Mouse (Mus musculus) forebrain, embryonic 14.5 days (tissue): Measurements from ENCODE around the gene Steap2. TPM values are rescaled to one million over a fixed set of nuclear protein-coding genes. Genes with fewer than 3 reads are reported as not detected.

ENCODE experiments used
- ATAC-seq: fragments of 200-750 bp; cut with Nextera tagmentation; 2 replicates; pipeline ENCODE4 v1.8.0; 2017; ENCODE audit warnings: mild to moderate bottlenecking, moderate library complexity
- DNase-seq: peaks from one replicate; pipeline ENCODE4 v3.0.0-alpha.2; 2015; ENCODE audit warnings: low spot score
- H3K27ac ChIP-seq: fragments of 300-500 bp; sonication (generic); 2 replicates; pipeline ENCODE4 v1.5.1; 2014; ENCODE audit warnings: low read depth, mild to moderate bottlenecking, control low read depth, low read length, moderate library complexity
- H3K27me3 ChIP-seq: fragments of 300-500 bp; sonication (generic); replicated peaks from 2 replicates; pipeline ENCODE4 v1.6.1; 2014; ENCODE audit warnings: low read length, control low read depth, mixed read lengths; ENCODE audit not compliant: control insufficient read depth, insufficient read depth
- H3K36me3 ChIP-seq: fragments of 300-500 bp; sonication (generic); 2 replicates; pipeline ENCODE4 v1.6.1; 2014; ENCODE audit warnings: low read length, control low read depth; ENCODE audit not compliant: control insufficient read depth, insufficient read depth
- H3K4me1 ChIP-seq: fragments of 300-500 bp; sonication (generic); 2 replicates; pipeline ENCODE4 v1.6.1; 2014; ENCODE audit warnings: antibody characterized with exemption, low read length, control low read depth; ENCODE audit not compliant: control insufficient read depth, insufficient read depth
- H3K4me2 ChIP-seq: fragments of 300-500 bp; sonication (generic); 2 replicates; pipeline ENCODE4 v1.6.1; 2014; ENCODE audit warnings: mild to moderate bottlenecking, control low read depth, low read length
- H3K4me3 ChIP-seq: fragments of 300-500 bp; sonication (generic); 2 replicates; pipeline ENCODE4 v1.5.1; 2014; ENCODE audit warnings: low read depth, low read length, control low read depth
- H3K9ac ChIP-seq: fragments of 300-500 bp; sonication (generic); 2 replicates; pipeline ENCODE4 v1.6.1; 2014; ENCODE audit warnings: mild to moderate bottlenecking, low read length, control low read depth, moderate library complexity
- H3K9me3 ChIP-seq: fragments of 300-500 bp; sonication (generic); replicated peaks from 2 replicates; pipeline ENCODE4 v1.6.1; 2016; ENCODE audit warnings: low read length, control low read depth, mixed read lengths; ENCODE audit not compliant: control insufficient read depth
- WGBS: fragments of 180-500 bp; shearing (Covaris S2); extraction: QIAGEN DNeasy Blood & Tissue Kit; methylation state at CpG from one replicate; pipeline ENCODE4 v1.1.7; 2014; 5-methylcytosine and 5-hydroxymethylcytosine counted together
- polyA plus RNA-seq: library from polyadenylated mRNA; unstranded; fragments of >200 nt; fragmentation: Nextera tagmentation; extraction: Ambion mirVana; gene quantifications from 2 replicates; pipeline ENCODE4 v1.2.1, GENCODE M21; 2014

Steap2 gene
- polyA plus RNA-seq, 1 experiment from 2014 or later = 4.3 TPM

DNA sequence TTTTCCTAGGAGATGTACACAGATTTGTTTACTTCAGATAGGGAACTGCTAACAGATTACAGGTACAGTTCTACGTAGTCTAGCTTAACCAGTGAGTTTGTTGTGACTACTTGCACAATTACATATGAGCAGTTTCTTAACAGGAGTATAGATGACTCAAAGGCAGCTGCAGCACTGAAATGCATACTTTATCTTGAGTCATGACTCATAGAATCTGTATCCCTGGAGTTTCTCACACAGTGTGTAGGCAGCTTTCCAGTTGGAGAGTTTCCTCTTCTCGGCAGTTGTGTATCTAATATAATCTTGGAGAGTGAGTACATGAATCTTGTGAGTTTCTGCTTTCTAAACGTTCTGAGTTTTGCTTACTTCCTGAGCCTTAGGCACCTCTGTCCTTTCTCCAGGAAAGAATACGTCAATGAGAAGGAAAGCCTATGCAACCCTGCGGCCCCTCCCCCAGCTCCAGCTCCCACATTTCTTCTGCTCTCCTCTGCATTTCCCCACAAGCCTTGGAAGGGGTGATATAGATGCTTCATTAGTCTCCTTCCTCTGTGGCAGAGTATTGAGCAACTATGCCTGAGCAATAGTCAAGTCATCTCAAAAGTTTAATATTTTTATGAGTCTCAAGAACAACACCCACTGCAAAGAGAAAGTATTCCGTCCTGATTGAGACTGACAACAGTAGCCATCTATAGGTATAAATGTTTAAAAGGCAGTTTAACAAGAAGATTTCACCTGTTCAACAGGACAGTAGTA lies 45.4 kb downstream of the Steap2 start:
- ATAC-seq (no peak), DNase-seq (no peak)
- Histone ChIP-seq H3K4me3 (no peak overlapping the region), H3K27me3 (no peaks in the 10 kb centered on the region), H3K27ac (no peak overlapping the region), H3K9me3 (no peaks in the 10 kb centered on the region), H3K9ac (no peak overlapping the region), H3K36me3 (no peaks in the 10 kb centered on the region), H3K4me2 (no peak overlapping the region), H3K4me1 (no peaks in the 10 kb centered on the region)
- 71% methylated on average over 6 of the region's 6 CpGs for WGBS

DNA sequence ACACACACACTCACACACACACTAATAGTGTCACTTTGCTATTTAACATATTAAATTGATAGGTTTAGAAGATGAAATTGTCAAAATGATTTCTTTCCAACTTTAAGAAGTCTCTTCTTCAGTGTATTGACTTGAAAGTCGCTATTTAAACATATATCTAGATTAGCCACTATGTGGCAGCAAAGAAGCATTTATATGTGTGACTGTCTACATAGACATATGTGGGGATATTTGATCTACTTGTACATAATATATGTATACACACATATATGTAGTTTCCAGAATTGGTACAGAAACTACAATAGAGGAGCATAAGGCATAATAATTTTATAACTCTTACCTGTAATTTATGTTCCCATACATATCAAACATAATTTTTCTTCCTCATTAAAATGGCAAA lies 48.2 kb downstream of the Steap2 start:
- Histone ChIP-seq H3K9ac (no peak overlapping the region), H3K4me2 (no peak overlapping the region), H3K27ac (no peak overlapping the region), H3K36me3 (no peaks in the 10 kb centered on the region), H3K27me3 (no peaks in the 10 kb centered on the region), H3K4me3 (no peak overlapping the region), H3K9me3 (no peaks in the 10 kb centered on the region), H3K4me1 (no peaks in the 10 kb centered on the region)
- 7% methylated on average over 1 of the region's 1 CpGs for WGBS
- DNase-seq (peak; percentile 72), ATAC-seq (peak; percentile 71)

DNA sequence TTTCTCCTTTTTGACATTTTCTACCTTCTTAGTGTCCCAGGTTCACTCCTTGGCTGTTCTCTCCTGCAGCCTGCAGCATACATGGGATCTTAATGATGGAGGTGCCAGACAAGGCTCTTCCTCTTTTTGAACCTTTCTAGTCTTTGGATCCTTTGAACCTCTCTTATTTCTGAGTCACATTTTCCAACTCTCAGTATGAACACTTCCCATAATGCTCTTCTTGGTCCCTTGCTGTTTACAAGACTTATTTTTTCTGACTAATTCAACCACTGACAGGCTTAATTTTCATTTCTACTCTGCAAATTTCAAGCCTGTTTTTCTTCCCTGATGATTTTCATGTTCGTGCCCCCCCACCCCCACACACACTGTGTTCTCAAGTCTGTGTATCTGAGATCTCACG lies 55.9 kb downstream of the Steap2 start:
- H3K9ac ChIP-seq = no peak overlapping the region
- no peaks in the 10 kb centered on the region for H3K4me1 ChIP-seq
- no peaks in the 10 kb centered on the region for H3K27me3 ChIP-seq
- H3K4me2 ChIP-seq = no peak overlapping the region
- H3K9me3 ChIP-seq = no peaks in the 10 kb centered on the region
- ATAC-seq = no peak
- no peak overlapping the region for H3K27ac ChIP-seq
- DNase-seq = no peak
- H3K4me3 ChIP-seq = no peak overlapping the region
- no peaks in the 10 kb centered on the region for H3K36me3 ChIP-seq
- 53% methylated on average over 2 of the region's 2 CpGs for WGBS

GRCm38 (mm10) chr5:5625491-5625890 lies 68.9 kb downstream of the Steap2 start:
- Histone ChIP-seq H3K4me2 (no peak overlapping the region), H3K27me3 (no peaks in the 10 kb centered on the region)
- WGBS = 85% methylated on average over 3 of the region's 3 CpGs

DNA sequence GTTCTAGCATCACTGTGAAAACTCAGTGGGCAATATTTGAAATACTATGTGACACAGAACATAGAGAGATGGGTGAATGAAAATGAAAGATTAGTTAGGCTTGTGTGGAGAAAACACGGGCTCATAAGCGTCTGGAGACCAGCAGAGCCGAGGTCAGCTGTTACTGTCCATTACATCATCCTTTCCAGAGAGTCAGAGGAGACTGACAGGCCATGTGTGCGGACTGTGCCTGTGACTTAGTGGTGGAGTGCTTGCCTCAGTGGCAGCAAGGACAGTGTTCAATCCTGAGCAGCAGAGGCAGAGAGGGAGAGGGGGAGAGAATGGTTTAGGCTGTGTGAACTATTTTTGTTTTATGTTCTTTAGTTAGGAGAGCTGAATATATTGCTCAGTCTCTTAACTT lies 76.0 kb downstream of the Steap2 start:
- Histone ChIP-seq H3K36me3 (no peaks in the 10 kb centered on the region), H3K4me1 (no peaks in the 10 kb centered on the region), H3K9ac (no peak overlapping the region), H3K27me3 (no peaks in the 10 kb centered on the region), H3K27ac (no peak overlapping the region), H3K4me2 (no peak overlapping the region), H3K9me3 (no peaks in the 10 kb centered on the region), H3K4me3 (no peak overlapping the region)
- DNase-seq (no peak), ATAC-seq (no peak)
- 65% methylated on average over 4 of the region's 4 CpGs for WGBS

More at GRCm38 (mm10) chr5:5625491-5625890, 68.9 kb downstream of the Steap2 start:
- ATAC-seq = no peak
- Histone ChIP-seq H3K27ac (no peak overlapping the region), H3K4me1 (no peaks in the 10 kb centered on the region), H3K36me3 (no peaks in the 10 kb centered on the region), H3K4me3 (no peak overlapping the region), H3K9ac (no peak overlapping the region), H3K9me3 (no peaks in the 10 kb centered on the region)
- DNase-seq = no peak

Other genes starting within 250 kb of the Steap2 start
- gene 1700015F17Rik, start 215.4 kb downstream of the Steap2 start, polyA plus RNA-seq = not detected in 2 replicates
- gene Cldn12, start 179.6 kb downstream of the Steap2 start, polyA plus RNA-seq = 16.4 and 17.6 TPM in 2 replicates
- gene Gtpbp10, start 135.0 kb downstream of the Steap2 start, polyA plus RNA-seq = 29.6 and 32.8 TPM in 2 replicates
- 11.3 TPM in 2 replicates for gene Gm8773, start 120.8 kb downstream of the Steap2 start, polyA plus RNA-seq
- 5.6 and 8.9 TPM in 2 replicates for gene Cfap69, start 30.3 kb downstream of the Steap2 start, polyA plus RNA-seq
- gene Steap1, start 54.7 kb upstream of the Steap2 start, polyA plus RNA-seq = 2.6 and 2.9 TPM in 2 replicates